Mouse (Mus musculus) limb, embryonic 14.5 days (tissue): ENCODE measurements around the gene Arpc1b. TPM values are rescaled to one million over a fixed set of nuclear protein-coding genes. Genes with fewer than 3 reads are reported as not detected.

ENCODE experiments used
- ATAC-seq: fragments of 200-750 bp; cut with Nextera tagmentation; 2 replicates; pipeline ENCODE4 v1.8.0; 2017; ENCODE audit warnings: low read depth, moderate number of reproducible peaks, moderate TSS enrichment; ENCODE audit not compliant: low FRiP score
- DNase-seq: peaks from one replicate; pipeline ENCODE4 v3.0.0-alpha.2; 2015; ENCODE audit warnings: low spot score
- H3K27ac ChIP-seq: fragments of 300-500 bp; sonication (generic); replicated peaks from 2 replicates; pipeline ENCODE4 v1.5.1; 2014; ENCODE audit warnings: low read depth, mild to moderate bottlenecking, low read length, moderate library complexity, mixed read lengths
- H3K27me3 ChIP-seq: fragments of 300-500 bp; sonication (generic); 2 replicates; pipeline ENCODE4 v1.6.1; 2014; ENCODE audit warnings: low read length, mixed read lengths; ENCODE audit not compliant: control insufficient read depth, insufficient read depth
- H3K36me3 ChIP-seq: fragments of 300-500 bp; sonication (generic); 2 replicates; pipeline ENCODE4 v1.6.1; 2014; ENCODE audit warnings: mild to moderate bottlenecking, low read length, moderate library complexity, mixed read lengths; ENCODE audit not compliant: control insufficient read depth, insufficient read depth
- H3K4me1 ChIP-seq: fragments of 300-500 bp; sonication (generic); 2 replicates; pipeline ENCODE4 v1.6.1; 2014; ENCODE audit warnings: antibody characterized with exemption, low read length, mixed read lengths; ENCODE audit not compliant: control insufficient read depth, insufficient read depth
- H3K4me2 ChIP-seq: fragments of 300-500 bp; sonication (generic); replicated peaks from 2 replicates; pipeline ENCODE4 v1.6.1; 2014; ENCODE audit warnings: low read depth, mild to moderate bottlenecking, low read length, moderate library complexity; ENCODE audit not compliant: severe bottlenecking
- H3K4me3 ChIP-seq: fragments of 300-500 bp; sonication (generic); replicated peaks from 2 replicates; pipeline ENCODE4 v1.5.1; 2014; ENCODE audit warnings: low read length
- H3K9ac ChIP-seq: fragments of 300-500 bp; sonication (generic); 2 replicates; pipeline ENCODE4 v1.6.1; 2014; ENCODE audit warnings: mild to moderate bottlenecking, low read depth, low read length, moderate library complexity; ENCODE audit not compliant: severe bottlenecking
- H3K9me3 ChIP-seq: fragments of 300-500 bp; sonication (generic); 2 replicates; pipeline ENCODE4 v1.6.1; 2016; ENCODE audit warnings: low read length; ENCODE audit not compliant: control insufficient read depth
- POLR2A ChIP-seq: fragments of 200-500 bp; IDR thresholded peaks from 2 replicates; pipeline ENCODE4 v1.8.0; 2012; ENCODE audit warnings: inconsistent platforms, mild to moderate bottlenecking, moderate library complexity, borderline replicate concordance; ENCODE audit not compliant: insufficient read depth, insufficient read length; ENCODE audit errors: extremely low read depth
- WGBS: fragments of 180-500 bp; shearing (Covaris S2); extraction: QIAGEN DNeasy Blood & Tissue Kit; methylation state at CpG from one replicate; pipeline ENCODE4 v1.1.7; 2014; 5-methylcytosine and 5-hydroxymethylcytosine counted together
- polyA plus RNA-seq, 2 experiments: library from polyadenylated mRNA; depleted of rRNA in 1 of 2; stranded (reverse) in 1 of 2; unstranded in 1 of 2; fragments of >200 nt; fragmentation: Nextera tagmentation in 1 of 2; extraction: Ambion mirVana in 1 of 2; gene quantifications; 2 replicates each; pipeline versions ENCODE4 v1.2.1 to v1.2.3; 2012 to 2014

Arpc1b gene
- polyA plus RNA-seq, 2 experiments = 214 to 340 TPM

DNA sequence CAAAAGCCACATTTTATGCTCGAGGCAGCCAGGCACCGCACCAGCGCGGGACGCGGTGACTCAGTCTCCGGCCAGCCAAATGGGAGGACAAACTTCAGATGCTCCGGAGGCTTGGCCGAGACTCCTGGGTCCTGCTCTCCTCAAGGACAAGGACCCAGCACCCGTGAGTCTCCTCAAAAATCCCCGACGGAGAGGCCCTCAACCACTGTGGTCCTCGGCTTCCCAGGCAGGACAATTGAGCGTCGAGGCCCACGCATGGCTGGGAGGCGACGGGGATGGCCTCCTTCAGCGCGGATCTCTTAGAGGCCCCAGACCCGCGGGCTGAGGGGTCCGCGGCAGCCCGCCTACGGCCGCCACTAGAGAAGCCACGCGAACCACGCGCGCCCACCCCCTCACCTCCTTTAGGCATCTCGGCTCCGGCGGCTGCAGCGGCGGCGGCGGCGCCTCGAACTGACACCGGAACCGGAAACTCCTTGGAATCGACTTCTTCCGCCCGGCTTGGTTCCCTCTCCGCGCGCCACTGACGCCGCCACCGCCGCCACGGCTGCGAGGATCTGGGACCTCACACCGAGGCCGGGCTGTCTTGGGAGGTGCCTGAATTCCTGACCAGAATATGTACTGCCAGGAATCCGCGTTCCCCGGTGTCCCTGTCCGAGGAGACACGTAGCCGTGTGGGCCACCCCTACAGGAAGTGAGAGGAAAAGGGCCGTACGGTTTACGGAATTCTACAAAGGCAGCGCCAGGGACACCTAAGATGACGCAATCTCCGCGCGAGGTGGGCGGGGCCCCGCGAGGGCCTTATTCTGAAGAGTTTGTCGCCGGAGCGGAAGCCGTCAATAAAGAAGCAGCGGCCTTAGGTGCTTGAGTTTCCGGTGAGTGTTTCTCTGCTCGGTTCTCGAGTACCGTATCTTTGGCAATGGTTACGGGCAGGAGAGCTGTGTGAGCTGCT, 25.8 kb downstream of the Arpc1b start, which contains the start of the genes Pdap1 and Bud31:
Gene Pdap1, minus strand, starts transcription at position 668 of the 949 bp plus-strand sequence.
Gene Bud31, plus strand, starts transcription at position 792 of the 949 bp plus-strand sequence.
- H3K4me1 ChIP-seq = peaks cover 10% of the 10 kb centered on the region
- H3K4me3 ChIP-seq = peak within 1 kb of the TSS; percentile 84
- peak within 1 kb of the TSS; percentile 82 for H3K9ac ChIP-seq
- peak within 1 kb of the TSS; percentile 77 for H3K27ac ChIP-seq
- 2% methylated on average over 76 of the region's 84 CpGs for WGBS
- H3K36me3 ChIP-seq = peaks cover 57% of the 10 kb centered on the region
- H3K9me3 ChIP-seq = no peaks in the 10 kb centered on the region
- ATAC-seq = peak; percentile 95
- 0 out of 2 replicates have a peak, but pooled peaks have one; percentile 47 for TF ChIP-seq POLR2A
- DNase-seq = peak; percentile 92
- peak within 1 kb of the TSS; percentile 76 for H3K4me2 ChIP-seq
- H3K27me3 ChIP-seq = no peaks in the 10 kb centered on the region

- ATAC-seq = no peak
- TF ChIP-seq POLR2A = no peak
- whole genome bisulfite sequencing = 1% methylated on average over 18 of the region's 18 CpGs
Observed at GRCm38 (mm10) chr5:145140611-145141010, 26.6 kb downstream of the Arpc1b start.

GRCm38 (mm10) chr5:145147748-145148147, 33.7 kb downstream of the Arpc1b start:
- H3K27ac ChIP-seq = no peak overlapping the region
- H3K4me2 ChIP-seq = no peak overlapping the region
- no peaks in the 10 kb centered on the region for H3K4me1 ChIP-seq
- TF ChIP-seq POLR2A = no peak
- 87% methylated on average over 5 of the region's 5 CpGs for WGBS
- no peak overlapping the region for H3K9ac ChIP-seq
- no peaks in the 10 kb centered on the region for H3K9me3 ChIP-seq
- H3K27me3 ChIP-seq = no peaks in the 10 kb centered on the region
- peaks cover 98% of the 10 kb centered on the region for H3K36me3 ChIP-seq
- DNase-seq (no peak), ATAC-seq (no peak)
- H3K4me3 ChIP-seq = no peak overlapping the region

More at GRCm38 (mm10) chr5:145140611-145141010, 26.6 kb downstream of the Arpc1b start:
- H3K27ac ChIP-seq = peak overlapping the region; percentile 77
- H3K36me3 ChIP-seq = peaks cover 57% of the 10 kb centered on the region
- peak overlapping the region; percentile 84 for H3K4me3 ChIP-seq
- no peaks in the 10 kb centered on the region for H3K9me3 ChIP-seq
- H3K4me1 ChIP-seq = peaks cover 10% of the 10 kb centered on the region
- DNase-seq = no peak
- H3K27me3 ChIP-seq = no peaks in the 10 kb centered on the region
- peak overlapping the region; percentile 82 for H3K9ac ChIP-seq
- H3K4me2 ChIP-seq = peak overlapping the region; percentile 76

DNA sequence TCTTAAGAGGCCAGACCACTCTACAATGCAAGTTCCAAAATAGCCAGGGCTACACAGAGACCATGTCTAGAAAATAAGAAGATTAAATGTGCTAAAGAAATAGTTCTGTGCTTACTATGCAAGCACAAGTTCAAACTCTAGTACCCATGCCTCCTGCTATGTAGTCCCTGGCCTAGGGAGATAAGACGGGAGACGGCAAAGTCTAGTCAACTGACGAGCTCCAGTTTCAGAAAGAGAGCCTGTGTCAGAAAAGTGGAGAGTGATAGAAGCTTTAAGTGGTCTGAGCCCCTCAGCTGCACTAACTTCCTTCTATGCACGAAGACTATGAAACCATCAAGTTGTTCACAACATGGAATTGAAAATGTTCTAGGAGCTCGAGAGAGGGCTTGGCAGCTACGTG, 35.3 kb downstream of the Arpc1b start:
- no peaks in the 10 kb centered on the region for H3K4me1 ChIP-seq
- H3K9ac ChIP-seq = no peak overlapping the region
- ATAC-seq (no peak), DNase-seq (no peak)
- no peak overlapping the region for H3K4me2 ChIP-seq
- H3K36me3 ChIP-seq = peaks cover 95% of the 10 kb centered on the region
- H3K9me3 ChIP-seq = no peaks in the 10 kb centered on the region
- no peaks in the 10 kb centered on the region for H3K27me3 ChIP-seq
- H3K4me3 ChIP-seq = no peak overlapping the region
- TF ChIP-seq POLR2A = no peak
- 91% methylated on average over 6 of the region's 6 CpGs for WGBS
- H3K27ac ChIP-seq = no peak overlapping the region

- Histone ChIP-seq H3K27ac (no peak overlapping the region), H3K9ac (no peak overlapping the region), H3K4me1 (no peaks in the 10 kb centered on the region), H3K4me2 (no peak overlapping the region), H3K4me3 (no peak overlapping the region), H3K27me3 (no peaks in the 10 kb centered on the region), H3K9me3 (no peaks in the 10 kb centered on the region), H3K36me3 (peaks cover 86% of the 10 kb centered on the region)
- ATAC-seq = no peak
- 92% methylated on average over 5 of the region's 5 CpGs for WGBS
- TF ChIP-seq POLR2A = no peak
- DNase-seq = no peak
Observed at GRCm38 (mm10) chr5:145152690-145153089, 38.7 kb downstream of the Arpc1b start.
